Mouse (Mus musculus) left cerebral cortex, adult 6 months (tissue): ENCODE results near the gene Nenf. TPM values are rescaled to one million over a fixed set of nuclear protein-coding genes. Genes with fewer than 3 reads are reported as not detected.

Experiments
- long read RNA-seq, 2 experiments: library from polyadenylated mRNA; unstranded; transcript quantifications; one replicate each; pipeline ENCODE4 v2.0.0; 2019 to 2020
- polyA plus RNA-seq: library from polyadenylated mRNA; unstranded; fragments of <200 nt; fragmentation: Nextera tagmentation; gene quantifications from 2 replicates; pipeline ENCODE4 v1.2.3, GENCODE M21; 2021

The Nenf gene
- polyA plus RNA-seq = 409 TPM in 2 replicates
- long read RNA-seq, experiment 1, transcript Nenf-201 (4 exons, 742 nt) = major isoform, 75 of 78 reads
- long read RNA-seq, experiment 1, partial matches to known transcripts = 0 of 78 reads
- long read RNA-seq, experiment 1, other reads (novel, unspliced or antisense) = 3 of 78 reads
- long read RNA-seq, experiment 2, transcript Nenf-201 (4 exons, 742 nt) = major isoform, 276 of 292 reads
- long read RNA-seq, experiment 2, partial matches to known transcripts = 5 of 292 reads
- long read RNA-seq, experiment 2, other reads (novel, unspliced or antisense) = 11 of 292 reads

GRCm38 (mm10) chr1:191317591-191318196, at the start of gene Nenf:
Gene Nenf, minus strand, starts transcription at chr1:191318194.

GRCm38 (mm10) chr1:191325726-191326232, 7.8 kb upstream of the Nenf start, which contains the start of gene Tmem206:
Gene Tmem206, plus strand, starts transcription at chr1:191325912.

Other genes with a start within 250 kb of the Nenf start
- 4.7 and 5.9 TPM in 2 replicates for gene Batf3, start 220.3 kb downstream of the Nenf start, polyA plus RNA-seq
- not detected in 2 replicates for gene Fam71a, start 153.4 kb downstream of the Nenf start, polyA plus RNA-seq
- gene Atf3, start 100.2 kb downstream of the Nenf start, polyA plus RNA-seq = 0.72 and 0.83 TPM in 2 replicates
- 6.3 and 6.9 TPM in 2 replicates for gene Tmem206, start 7.7 kb upstream of the Nenf start, polyA plus RNA-seq
- 13.7 and 19.6 TPM in 2 replicates for gene Ppp2r5a, start 85.1 kb upstream of the Nenf start, polyA plus RNA-seq